Mouse (Mus musculus): ENCODE measurements around the gene Rap2a.

The Rap2a gene

GRCm38 (mm10) chr14:120539626-120540025 is 61.4 kb downstream of the Rap2a start:
- no peak for DNase-seq (ENCODE audit: low spot score in 2 of 2)

GRCm38 (mm10) chr14:120542445-120542844 is 64.2 kb downstream of the Rap2a start:
- DNase-seq (ENCODE audit: low spot score in 2 of 2) = peak; percentile 55 to 57

GRCm38 (mm10) chr14:120542976-120543375 is 64.7 kb downstream of the Rap2a start:
- DNase-seq (ENCODE audit: low spot score in 2 of 2) = no peak

GRCm38 (mm10) chr14:120543846-120544245 is 65.6 kb downstream of the Rap2a start:
- DNase-seq (ENCODE audit: low spot score in 2 of 2) = peak in 1 of 2 experiments; percentile 26

DNA sequence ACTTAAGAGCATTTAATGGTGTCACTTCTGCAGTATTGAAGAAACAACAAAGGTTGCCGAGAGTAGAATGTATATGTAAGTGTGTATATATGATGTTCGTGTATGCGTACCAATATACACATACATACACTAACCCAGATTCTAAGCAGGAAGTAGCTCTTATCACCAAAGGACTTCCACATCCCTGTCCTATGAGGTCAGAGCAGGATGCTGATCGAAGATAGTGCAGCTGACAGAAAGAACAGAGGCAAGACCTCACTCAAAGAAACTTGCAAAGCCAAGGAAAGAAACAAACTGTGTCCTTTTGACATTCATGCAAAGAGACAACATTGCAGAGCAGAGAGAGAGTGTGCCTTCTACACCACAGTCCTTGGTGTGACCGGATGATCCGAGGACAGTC is 66.3 kb downstream of the Rap2a start:
- no peak for DNase-seq (ENCODE audit: low spot score in 2 of 2)

- no peak for DNase-seq (ENCODE audit: low spot score in 2 of 2)
Measured at GRCm38 (mm10) chr14:120544946-120545345, 66.7 kb downstream of the Rap2a start.
